Mouse (Mus musculus) monocyte, adult 5-6 weeks (primary cell): ENCODE results near the gene Tusc2. TPM values are rescaled to one million over a fixed set of nuclear protein-coding genes. Genes with fewer than 3 reads are reported as not detected.
"Not testable (repeated sequence)": the region's sequence is repeated elsewhere in the genome, so short reads cannot be mapped to it uniquely, and the experiment has no call there.

Experiments used
- ATAC-seq: fragments of 153-309, 156-312 bp; replicated peaks from 2 replicates; pipeline ENCODE4 v1.8.0; 2017; ENCODE audit warnings: mild to moderate bottlenecking; ENCODE audit not compliant: low TSS enrichment, insufficient number of reproducible peaks, severe bottlenecking, poor library complexity, low FRiP score
- total RNA-seq: library from RNA; stranded (forward); fragments of 200-1000, 200-491, 200-594 nt; gene quantifications from 3 replicates; pipeline ENCODE4 v1.2.3, GENCODE M21; 2017

The Tusc2 gene
- total RNA-seq, 1 experiment from 2014 or later = 16.0 TPM

GRCm38 (mm10) chr9:107556346-107556745 lies 6.7 kb upstream of the Tusc2 start:
- no peak for ATAC-seq

- not testable (repeated sequence) for ATAC-seq
Observed at GRCm38 (mm10) chr9:107565556-107565955, 2.5 kb downstream of the Tusc2 start.

GRCm38 (mm10) chr9:107566041-107566709 lies 3.1 kb downstream of the Tusc2 start:
- 0 out of 2 replicates have a peak, but pooled peaks have one; percentile 32 for ATAC-seq

GRCm38 (mm10) chr9:107566855-107567254 lies 3.8 kb downstream of the Tusc2 start:
- no peak for ATAC-seq

- ATAC-seq = no peak
Observed at GRCm38 (mm10) chr9:107567702-107568319, 4.8 kb downstream of the Tusc2 start, which contains the start of gene Hyal2. TSS of gene Hyal2 (plus strand) at chr9:107567945.

- peak; percentile 73 for ATAC-seq
Observed at GRCm38 (mm10) chr9:107568331-107569261, 5.5 kb downstream of the Tusc2 start.

GRCm38 (mm10) chr9:107569270-107569669 lies 6.2 kb downstream of the Tusc2 start:
- no peak for ATAC-seq

GRCm38 (mm10) chr9:107570016-107570415 lies 7.0 kb downstream of the Tusc2 start:
- no peak for ATAC-seq

GRCm38 (mm10) chr9:107570845-107571244 lies 7.8 kb downstream of the Tusc2 start:
- no peak for ATAC-seq

GRCm38 (mm10) chr9:107571534-107572326 lies 8.7 kb downstream of the Tusc2 start:
- ATAC-seq = no peak

GRCm38 (mm10) chr9:107572327-107572662 lies 9.2 kb downstream of the Tusc2 start:
- no peak for ATAC-seq

- not testable (repeated sequence) for ATAC-seq
Observed at GRCm38 (mm10) chr9:107573774-107574173, 10.7 kb downstream of the Tusc2 start.

- no peak for ATAC-seq
Observed at GRCm38 (mm10) chr9:107575579-107576356, 12.7 kb downstream of the Tusc2 start.

GRCm38 (mm10) chr9:107576357-107577107 lies 13.5 kb downstream of the Tusc2 start, which contains the start of gene Hyal1:
TSS of gene Hyal1 (plus strand) at chr9:107576927.
- ATAC-seq = no peak

GRCm38 (mm10) chr9:107577871-107578270 lies 14.8 kb downstream of the Tusc2 start:
- no peak for ATAC-seq

GRCm38 (mm10) chr9:107578587-107578986 lies 15.5 kb downstream of the Tusc2 start, which contains the start of gene Naa80:
TSS of gene Naa80 (plus strand) at chr9:107578887.
- ATAC-seq = no peak
